Mouse (Mus musculus) CH12.LX (cell line): ENCODE results near the gene Zfhx3. TPM values are rescaled to one million over a fixed set of nuclear protein-coding genes. Genes with fewer than 3 reads are reported as not detected.

ENCODE experiments used
- DNase-seq: peaks from one replicate; pipeline ENCODE4 v3.0.0-alpha.2; 2013; ENCODE audit errors: extremely low read depth
- H3K27ac ChIP-seq: 2 replicates; pipeline ENCODE4 v1.5.1; 2012; ENCODE audit warnings: low read depth, mild to moderate bottlenecking, control low read depth, moderate library complexity; ENCODE audit not compliant: insufficient read depth
- H3K27me3 ChIP-seq: replicated peaks from 2 replicates; pipeline ENCODE3; 2012; ENCODE audit warnings: inconsistent platforms
- H3K36me3 ChIP-seq, 2 experiments: replicated peaks in 1 of 2; 2 replicates each; pipeline versions ENCODE3 to v1.6.1; 2012; ENCODE audit warnings: inconsistent platforms in 1 of 2, low read length in 1 of 2, mild to moderate bottlenecking in 1 of 2, mixed read lengths in 1 of 2, moderate library complexity in 1 of 2; ENCODE audit not compliant: control insufficient read depth in 1 of 2, insufficient read depth in 1 of 2
- H3K4me1 ChIP-seq, 2 experiments: 2 replicates each; pipeline ENCODE4 v1.6.1; 2012; ENCODE audit warnings: inconsistent platforms in 1 of 2, moderate library complexity in 1 of 2; ENCODE audit not compliant: insufficient read depth in 2 of 2, control insufficient read depth in 1 of 2
- H3K4me2 ChIP-seq: 2 replicates; pipeline ENCODE4 v1.6.1; 2012; ENCODE audit warnings: low read depth, mild to moderate bottlenecking, control low read depth; ENCODE audit not compliant: poor library complexity, insufficient read depth, severe bottlenecking
- H3K4me3 ChIP-seq, 3 experiments: fragments of 150-350 bp in 1 of 3; sonication (generic) in 1 of 3; replicated peaks in 1 of 3; 2 replicates each; pipeline versions ENCODE3 to v1.5.1; 2011 to 2012; ENCODE audit warnings: low read depth in 2 of 3, low read length in 2 of 3, mild to moderate bottlenecking in 2 of 3, moderate library complexity in 2 of 3, control low read depth in 1 of 3, improper control_type of control experiment in 1 of 3, inconsistent platforms in 1 of 3, mixed read lengths in 1 of 3; ENCODE audit not compliant: poor library complexity in 1 of 3
- H3K79me2 ChIP-seq: replicated peaks from 2 replicates; pipeline ENCODE4 v1.6.1; 2012; ENCODE audit warnings: mild to moderate bottlenecking, moderate library complexity; ENCODE audit not compliant: control insufficient read depth, poor library complexity, insufficient read depth, severe bottlenecking; ENCODE audit errors: extremely low read depth
- H3K9ac ChIP-seq: 2 replicates; pipeline ENCODE4 v1.6.1; 2012; ENCODE audit warnings: low read depth, mild to moderate bottlenecking, control low read depth, moderate library complexity; ENCODE audit not compliant: insufficient read depth
- H3K9me3 ChIP-seq: replicated peaks from 2 replicates; pipeline ENCODE3; 2012; ENCODE audit warnings: low read length, inconsistent platforms, mixed read lengths
- BHLHE40 ChIP-seq: IDR thresholded peaks from 2 replicates; pipeline ENCODE4 v1.6.1; 2011; ENCODE audit warnings: mild to moderate bottlenecking, low read depth, low read length, improper control_type of control experiment
- CHD1 ChIP-seq: IDR thresholded peaks from 2 replicates; pipeline ENCODE4 v1.6.1; 2012; ENCODE audit warnings: low read depth, low read length, improper control_type of control experiment, inconsistent platforms
- ELF1 ChIP-seq: IDR thresholded peaks from 2 replicates; pipeline ENCODE4 v1.6.1; 2014; ENCODE audit warnings: low read depth, mild to moderate bottlenecking, inconsistent platforms, low read length, improper control_type of control experiment
- GABPA ChIP-seq: IDR thresholded peaks from 2 replicates; pipeline ENCODE4 v1.6.1; 2012; ENCODE audit warnings: low read depth, low read length, improper control_type of control experiment, inconsistent platforms; ENCODE audit not compliant: insufficient replicate concordance
- JUN ChIP-seq: IDR thresholded peaks from 2 replicates; pipeline ENCODE4 v1.6.1; 2011; ENCODE audit warnings: low read depth, mild to moderate bottlenecking, low read length, improper control_type of control experiment, moderate library complexity; ENCODE audit not compliant: insufficient read depth
- JUND ChIP-seq: conservative IDR thresholded peaks from 2 replicates; pipeline ENCODE4 v1.6.1; 2011; ENCODE audit warnings: low read depth, low read length, improper control_type of control experiment
- MAX ChIP-seq: IDR thresholded peaks from 2 replicates; pipeline ENCODE4 v1.6.1; 2011; ENCODE audit warnings: low read length, improper control_type of control experiment
- MEF2A ChIP-seq: IDR thresholded peaks from 2 replicates; pipeline ENCODE4 v1.6.1; 2014; ENCODE audit warnings: low read depth, mild to moderate bottlenecking, inconsistent platforms, low read length, improper control_type of control experiment, borderline replicate concordance
- MXI1 ChIP-seq: IDR thresholded peaks from 2 replicates; pipeline ENCODE4 v1.6.1; 2011; ENCODE audit warnings: mild to moderate bottlenecking, low read depth, low read length, improper control_type of control experiment
- POLR2AphosphoS2 ChIP-seq: IDR thresholded peaks from 2 replicates; pipeline ENCODE4 v1.6.1; 2011; ENCODE audit warnings: low read depth, low read length, improper control_type of control experiment
- RCOR1 ChIP-seq: conservative IDR thresholded peaks from 2 replicates; pipeline ENCODE4 v1.6.1; 2012; ENCODE audit warnings: low read depth, mild to moderate bottlenecking, inconsistent platforms, low read length, improper control_type of control experiment
- SIN3A ChIP-seq: IDR thresholded peaks from 2 replicates; pipeline ENCODE4 v1.6.1; 2012; ENCODE audit warnings: low read length, improper control_type of control experiment, inconsistent platforms
- USF1 ChIP-seq: IDR thresholded peaks from 2 replicates; pipeline ENCODE4 v1.6.1; 2014; ENCODE audit warnings: low read depth, mild to moderate bottlenecking, inconsistent platforms, low read length, improper control_type of control experiment
- ZC3H11A ChIP-seq: IDR thresholded peaks from 2 replicates; pipeline ENCODE4 v1.6.1; 2012; ENCODE audit warnings: low read depth, mild to moderate bottlenecking, inconsistent platforms, low read length, improper control_type of control experiment
- ZMIZ1 ChIP-seq: IDR thresholded peaks from 2 replicates; pipeline ENCODE4 v1.6.1; 2012; ENCODE audit warnings: low read depth, mild to moderate bottlenecking, inconsistent platforms, low read length, improper control_type of control experiment
- dilution Hi-C: fragments of 300-500 bp; cut with MboI; formaldehyde crosslinking; loops from 2 replicates; pipeline ENCODE4 v1.14.3; 2020; ENCODE audit warnings: low sequenced_read_pairs; ENCODE audit not compliant: extremely low pct_unique_long_range_greater_than_20kb, extremely low pct_ligation_motif_present
- in situ Hi-C: fragments of 300-500 bp; cut with MboI; formaldehyde crosslinking; loops from 3 replicates; pipeline ENCODE4 v1.14.3; 2019; ENCODE audit warnings: low sequenced_read_pairs, low pct_ligation_motif_present, low pct_unique_long_range_greater_than_20kb, mixed read lengths
- polyA plus RNA-seq: library from polyadenylated mRNA; unstranded; fragments of >175 nt; gene quantifications from 2 replicates; pipeline ENCODE4 v1.2.1, GENCODE M21; 2012; ENCODE audit warnings: low read depth; ENCODE audit not compliant: insufficient read length
- total RNA-seq, 2 experiments: library from RNA; depleted of rRNA; stranded (reverse); fragments of 300-350 nt in 1 of 2; fragments of >200 nt in 1 of 2; gene quantifications; 2 replicates each; pipeline ENCODE4 v1.2.3; 2012 to 2014

The Zfhx3 gene
- total and polyA plus RNA-seq, 3 experiments: 0.05 to 0.76 (median 0.68) TPM

DNA sequence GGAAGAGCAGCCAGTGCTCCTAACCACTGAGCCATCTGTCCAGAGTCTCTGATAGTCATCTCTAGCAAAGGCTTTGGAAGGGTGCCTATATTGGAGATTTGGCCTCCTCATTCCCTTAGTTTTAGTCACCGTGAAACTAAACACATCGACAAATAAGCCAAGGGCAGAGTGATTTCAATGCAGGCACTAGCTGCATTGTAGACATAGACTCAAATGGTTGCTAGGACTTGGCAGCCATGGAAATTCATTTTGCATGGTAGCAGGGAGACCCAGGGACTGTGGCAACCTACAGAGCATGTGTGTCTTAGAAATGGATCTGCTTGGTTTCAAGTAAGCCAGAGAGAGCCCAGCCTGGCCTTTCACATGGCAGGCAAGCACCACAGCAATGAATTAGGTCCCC, 435.6 kb downstream of the Zfhx3 start:
- Histone ChIP-seq H3K36me3 (no peaks in the 10 kb centered on the region), H3K4me2 (no peak overlapping the region), H3K4me3 (no peak overlapping the region), H3K9ac (no peak overlapping the region), H3K79me2 (no peaks in the 10 kb centered on the region), H3K4me1 (peaks cover 0 to 9% of the 10 kb centered on the region in 2 experiments; a peak in 2 of 4 replicates), H3K27me3 (no peaks in the 10 kb centered on the region)
- dilution Hi-C loops (no loop called here), in situ Hi-C loops (no loop called here)
- no peak for DNase-seq
- TF ChIP-seq GABPA: no peak
- no peak for TF ChIP-seq ZMIZ1
- TF ChIP-seq MAX: no peak
- no peak for TF ChIP-seq USF1
- TF ChIP-seq SIN3A: no peak
- no peak for TF ChIP-seq MXI1
- TF ChIP-seq CHD1: no peak
- no peak for TF ChIP-seq ZC3H11A
- TF ChIP-seq JUN: no peak
- TF ChIP-seq, all 38 proteins: peak for 0
- H3K27ac ChIP-seq: no peak overlapping the region
- H3K9me3 ChIP-seq: no peaks in the 10 kb centered on the region

DNA sequence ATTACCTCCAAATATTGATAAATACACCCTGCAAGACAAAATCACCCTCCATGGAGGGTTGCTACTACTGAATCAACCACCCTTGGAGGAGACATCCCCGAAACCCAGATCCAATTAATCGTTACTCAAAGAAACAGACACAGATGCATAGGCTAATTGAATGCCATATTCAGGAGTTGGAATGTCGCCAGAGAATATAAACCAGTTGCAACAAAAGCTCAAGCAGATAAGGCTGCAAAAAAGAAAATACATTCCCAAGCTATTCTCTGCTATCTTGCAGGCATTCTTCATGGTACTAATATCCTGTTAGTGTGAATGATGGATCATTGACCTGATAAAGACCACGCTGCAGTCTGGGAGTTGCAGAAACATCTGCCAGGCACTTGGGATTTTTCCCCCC, 440.7 kb downstream of the Zfhx3 start:
- dilution Hi-C loops: no loop called here
- Histone ChIP-seq H3K4me1 (peaks cover 0 to 12% of the 10 kb centered on the region in 2 experiments; a peak in 2 of 4 replicates), H3K27ac (no peak overlapping the region), H3K4me3 (no peak overlapping the region), H3K9ac (no peak overlapping the region), H3K79me2 (no peaks in the 10 kb centered on the region), H3K36me3 (no peaks in the 10 kb centered on the region), H3K4me2 (no peak overlapping the region), H3K27me3 (no peaks in the 10 kb centered on the region), H3K9me3 (no peaks in the 10 kb centered on the region)
- TF ChIP-seq SIN3A (no peak), RCOR1 (no peak), BHLHE40 (no peak)
- no peak for DNase-seq
- in situ Hi-C loops: no loop called here

DNA sequence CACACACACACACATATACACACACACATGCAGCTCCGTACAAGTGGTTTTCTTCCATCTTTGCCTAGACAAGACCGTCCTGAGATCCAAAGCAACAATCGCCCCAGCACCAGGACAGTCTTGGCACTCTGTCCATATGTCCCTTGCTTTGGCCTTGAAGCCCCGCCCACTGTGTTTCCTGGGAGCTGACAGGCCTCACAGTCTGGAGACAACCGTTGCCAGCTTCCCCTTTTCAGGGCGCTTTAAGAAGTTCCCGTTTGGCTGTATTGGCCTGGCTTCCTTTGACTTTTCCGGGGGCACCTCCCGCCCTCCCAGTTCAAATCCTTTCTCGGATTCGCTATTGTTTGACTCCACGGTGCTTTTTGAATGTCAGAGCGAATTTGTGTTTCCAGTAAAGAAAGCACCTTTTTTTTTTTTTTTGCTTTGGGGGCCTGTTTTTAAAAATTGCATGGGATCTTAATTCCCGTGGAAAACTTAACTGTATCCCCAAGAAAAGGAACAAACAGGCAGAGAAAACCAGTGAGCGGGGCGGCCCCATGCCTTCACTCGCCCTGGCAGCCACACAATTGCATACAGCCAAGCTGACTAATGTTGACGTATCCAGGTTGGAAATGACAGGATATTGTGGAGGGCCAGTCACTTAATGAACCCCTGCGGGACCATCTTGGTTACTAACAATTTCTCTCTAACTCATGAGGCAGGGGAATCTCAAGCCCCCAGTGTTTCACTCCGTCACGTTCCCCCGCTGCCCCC, 444.9 kb downstream of the Zfhx3 start:
- Histone ChIP-seq H3K4me1 (peaks cover 0 to 16% of the 10 kb centered on the region in 2 experiments; a peak in 2 of 4 replicates), H3K27ac (no peak overlapping the region), H3K4me3 (no peak overlapping the region), H3K9me3 (no peaks in the 10 kb centered on the region), H3K9ac (no peak overlapping the region), H3K36me3 (no peaks in the 10 kb centered on the region), H3K4me2 (no peak overlapping the region), H3K27me3 (no peaks in the 10 kb centered on the region), H3K79me2 (no peaks in the 10 kb centered on the region)
- in situ Hi-C loops (no loop called here), dilution Hi-C loops (no loop called here)
- TF ChIP-seq POLR2AphosphoS2: no peak
- TF ChIP-seq ELF1: no peak
- no peak for TF ChIP-seq JUND
- no peak for TF ChIP-seq MEF2A
- TF ChIP-seq ZC3H11A: no peak
- DNase-seq: no peak
